8 mouse cellular contexts compared by ENCODE assay signal in genomic region chr6:124463881-124464291, GRCm38 (mm10). TPM values are rescaled to one million over a fixed set of nuclear protein-coding genes. Genes with fewer than 3 reads are reported as not detected.
DNase-seq lines count a peak whose midpoint lies in the region; ATAC-seq and TF ChIP-seq lines count a peak whose summit lies in the region.

No protein-coding gene starts in this region.

- ATAC-seq in frontal cortex, adult (ENCODE audit: low TSS enrichment), result peak; percentile 29
- 0 out of 2 replicates have a peak, but pooled peaks have one; percentile 4 for ATAC-seq in forebrain, embryonic 11.5 days (replicated peaks; ENCODE audit: low FRiP score)
- ATAC-seq in liver, embryonic 13.5 days (ENCODE audit: low read depth), result no peak
- ATAC-seq in stomach, embryonic 14.5 days (ENCODE audit: insufficient number of reproducible peaks, insufficient read depth, low FRiP score, low read depth), result no peak

- H3K9ac ChIP-seq in ES-E14 (ENCODE audit: insufficient read depth, low read depth, low read length, poor library complexity, severe bottlenecking), result peak overlapping the region; percentile 58; the same call in 1 of the 2 replicates
- peak overlapping the region; percentile 69; the same call in 1 of the 2 replicates for H3K9ac ChIP-seq in forebrain, embryonic 11.5 days (ENCODE audit: low read length)
- peak overlapping the region; percentile 69 for H3K9ac ChIP-seq in liver, embryonic 13.5 days
- no peak overlapping the region for H3K9ac ChIP-seq in stomach, embryonic 14.5 days (replicated peaks; ENCODE audit: low read depth, low read length)

- DNase-seq in frontal cortex, adult 2 months (ENCODE audit: extremely low spot score in 1 of 2, low spot score in 1 of 2), result no peak
- no peak for DNase-seq in ES-E14 (ENCODE audit: low read depth, low spot score)
- no peak for DNase-seq in forebrain, embryonic 11.5 days (ENCODE audit: low spot score)
- DNase-seq in liver, embryonic 13.5 days, result no peak
- no peak for DNase-seq in adrenal gland, adult 8-10 months
- no peak for DNase-seq in spleen, adult 18-20 months

- peak overlapping the region; percentile 83 for H3K4me2 ChIP-seq in forebrain, embryonic 11.5 days (ENCODE audit: low read depth, low read length, severe bottlenecking)
- peak overlapping the region; percentile 77 for H3K4me2 ChIP-seq in liver, embryonic 13.5 days
- H3K4me2 ChIP-seq in stomach, embryonic 14.5 days (replicated peaks; ENCODE audit: low read depth, low read length), result peak overlapping the region; percentile 77

- no peaks in the 10 kb centered on the region for H3K9me3 ChIP-seq in ES-E14 (ENCODE audit: control insufficient read depth, insufficient read depth, low read depth, low read length)
- H3K9me3 ChIP-seq in forebrain, embryonic 11.5 days (ENCODE audit: control insufficient read depth, low read length), result no peaks in the 10 kb centered on the region
- no peaks in the 10 kb centered on the region for H3K9me3 ChIP-seq in liver, embryonic 13.5 days (replicated peaks)
- H3K9me3 ChIP-seq in stomach, embryonic 14.5 days (ENCODE audit: control insufficient read depth, low read depth, low read length), result no peaks in the 10 kb centered on the region

- H3K4me1 ChIP-seq in ES-E14 (ENCODE audit: control insufficient read depth in 2 of 2, insufficient read depth in 2 of 2, low read length in 2 of 2, poor library complexity in 1 of 2), result peaks cover 0 to 3% of the 10 kb centered on the region in 2 experiments; a peak in 1 of 4 replicates
- no peaks in the 10 kb centered on the region for H3K4me1 ChIP-seq in forebrain, embryonic 11.5 days (replicated peaks; ENCODE audit: control insufficient read depth, insufficient read depth, low read length)
- H3K4me1 ChIP-seq in liver, embryonic 13.5 days (replicated peaks), result peaks cover 27% of the 10 kb centered on the region
- H3K4me1 ChIP-seq in stomach, embryonic 14.5 days (ENCODE audit: control insufficient read depth, insufficient read depth, low read length), result no peaks in the 10 kb centered on the region

- peak overlapping the region; percentile 63 to 68; a peak in 3 of 4 replicates for H3K4me3 ChIP-seq in ES-E14 (ENCODE audit: insufficient read depth in 1 of 2, low read depth in 1 of 2, low read length in 2 of 2, poor library complexity in 1 of 2, severe bottlenecking in 1 of 2)
- peak overlapping the region; percentile 44 for H3K4me3 ChIP-seq in forebrain, embryonic 11.5 days (ENCODE audit: low read depth, low read length)
- H3K4me3 ChIP-seq in liver, embryonic 13.5 days (replicated peaks), result peak overlapping the region; percentile 51
- peak overlapping the region; percentile 38; the same call in 1 of the 2 replicates for H3K4me3 ChIP-seq in stomach, embryonic 14.5 days (ENCODE audit: low read depth, low read length)

- WGBS in forebrain, embryonic 11.5 days, result 25% methylated on average over 8 of the region's 8 CpGs
- 10% methylated on average over 8 of the region's 8 CpGs for WGBS in liver, embryonic 13.5 days (ENCODE audit: insufficient replicate concordance)
- WGBS in stomach, embryonic 14.5 days, result 12% methylated on average over 8 of the region's 8 CpGs

- H3K27me3 ChIP-seq in forebrain, embryonic 11.5 days (ENCODE audit: control insufficient read depth, insufficient read depth, low read length), result no peaks in the 10 kb centered on the region
- H3K27me3 ChIP-seq in liver, embryonic 13.5 days, result peaks cover 4% of the 10 kb centered on the region; the same call in 1 of the 2 replicates
- no peaks in the 10 kb centered on the region for H3K27me3 ChIP-seq in stomach, embryonic 14.5 days (ENCODE audit: control insufficient read depth, insufficient read depth, low read length)

- H3K36me3 ChIP-seq in ES-E14 (ENCODE audit: control insufficient read depth, insufficient read depth, low read length, poor library complexity, severe bottlenecking), result peaks cover 2% of the 10 kb centered on the region; the same call in 1 of the 2 replicates
- no peaks in the 10 kb centered on the region for H3K36me3 ChIP-seq in forebrain, embryonic 11.5 days (ENCODE audit: control insufficient read depth, insufficient read depth, low read length)
- H3K36me3 ChIP-seq in liver, embryonic 13.5 days, result no peaks in the 10 kb centered on the region
- H3K36me3 ChIP-seq in stomach, embryonic 14.5 days (ENCODE audit: control insufficient read depth, insufficient read depth, low read length), result no peaks in the 10 kb centered on the region

- H3K27ac ChIP-seq in ES-E14 (ENCODE audit: insufficient read depth, low read depth, low read length, poor library complexity, severe bottlenecking), result no peak overlapping the region
- no peak overlapping the region for H3K27ac ChIP-seq in forebrain, embryonic 11.5 days (ENCODE audit: low read depth, low read length)
- H3K27ac ChIP-seq in liver, embryonic 13.5 days, result no peak overlapping the region
- no peak overlapping the region for H3K27ac ChIP-seq in stomach, embryonic 14.5 days (ENCODE audit: low read length)

- in situ Hi-C loops in ES-E14 (cut with MboI; ENCODE audit: low sequenced_read_pairs in 2 of 2, unreplicated experiment in 2 of 2), result no loop called here

TF ChIP-seq in ES-E14, 5 proteins besides CTCF, POLR2A, EP300 and RAD21:
- TF ChIP-seq HCFC1 (IDR thresholded peaks at IDR 0.05; ENCODE audit: borderline replicate concordance, insufficient read depth, low read length), result no peak
- TF ChIP-seq ZNF384 (IDR thresholded peaks at IDR 0.05; ENCODE audit: low read depth, low read length), result no peak
- no peak for TF ChIP-seq CHD2 (IDR thresholded peaks at IDR 0.05; ENCODE audit: low read depth, low read length)
- TF ChIP-seq ZC3H11A (IDR thresholded peaks at IDR 0.05; ENCODE audit: borderline replicate concordance, low read depth, low read length), result no peak
- no peak for TF ChIP-seq MAFK (IDR thresholded peaks at IDR 0.05; ENCODE audit: insufficient read depth, low read depth, low read length)

RNA-seq across cellular contexts. Expression of gene Clstn3, which starts 0.7 kb away (rescaled TPM):
- polyA plus RNA-seq in frontal cortex, adult 2 months (2012; rRNA removed), result 202 and 206 TPM in 2 replicates
- 37.0 and 79.2 TPM in 2 replicates for total RNA-seq in ES-E14 (2012; rRNA removed)
- 12.8 and 15.2 TPM in 2 replicates for polyA plus RNA-seq in forebrain, embryonic 11.5 days (2014; fragmentation: Nextera tagmentation; extraction: Ambion mirVana)
- 2.9 and 3.9 TPM in 2 replicates for polyA plus RNA-seq in liver, embryonic 13.5 days (2015; fragmentation: Nextera tagmentation; extraction: Ambion mirVana)
- polyA plus RNA-seq in stomach, embryonic 14.5 days (2014; fragmentation: Nextera tagmentation; extraction: Ambion mirVana), result 4.9 and 5.4 TPM in 2 replicates
- total RNA-seq in adrenal gland, adult 8-10 months (2022), result 10 to 100 TPM; 55.0 to 89.1 (median 73.7) TPM

RNA-seq across cellular contexts. Expression of gene C1rl, which starts 29.0 kb away (rescaled TPM):
- polyA plus RNA-seq in frontal cortex, adult 2 months (2012; rRNA removed), result 0.19 and 0.36 TPM in 2 replicates
- total RNA-seq in ES-E14 (2012; rRNA removed), result 1.0 and 2.2 TPM in 2 replicates
- polyA plus RNA-seq in forebrain, embryonic 11.5 days (2014; fragmentation: Nextera tagmentation; extraction: Ambion mirVana), result 0.08 and 0.21 TPM in 2 replicates
- 6.1 and 7.0 TPM in 2 replicates for polyA plus RNA-seq in liver, embryonic 13.5 days (2015; fragmentation: Nextera tagmentation; extraction: Ambion mirVana)
- polyA plus RNA-seq in stomach, embryonic 14.5 days (2014; fragmentation: Nextera tagmentation; extraction: Ambion mirVana), result 0.43 and 0.68 TPM in 2 replicates
- total RNA-seq in adrenal gland, adult 8-10 months (2022), result 10 to 100 TPM; 28.1 to 44.4 (median 34.4) TPM

RNA-seq across cellular contexts. Expression of gene C1ra, which starts 48.3 kb away (rescaled TPM):
- polyA plus RNA-seq in frontal cortex, adult 2 months (2012; rRNA removed), result 0.97 and 1.1 TPM in 2 replicates
- total RNA-seq in ES-E14 (2012; rRNA removed), result 0.26 and 0.31 TPM in 2 replicates
- 0.08 and 0.35 TPM in 2 replicates for polyA plus RNA-seq in forebrain, embryonic 11.5 days (2014; fragmentation: Nextera tagmentation; extraction: Ambion mirVana)
- polyA plus RNA-seq in liver, embryonic 13.5 days (2015; fragmentation: Nextera tagmentation; extraction: Ambion mirVana), result 7.5 and 8.4 TPM in 2 replicates
- polyA plus RNA-seq in stomach, embryonic 14.5 days (2014; fragmentation: Nextera tagmentation; extraction: Ambion mirVana), result 3.0 and 3.5 TPM in 2 replicates
- 100 to 1,000 TPM in 2 of 4 experiments, 10 to 100 TPM in 2; 48.6 to 131 (median 88.7) TPM for total RNA-seq in adrenal gland, adult 8-10 months (2022)

RNA-seq across cellular contexts. Expression of gene Pex5, which starts 49.0 kb away (rescaled TPM):
- polyA plus RNA-seq in frontal cortex, adult 2 months (2012; rRNA removed), result 55.4 and 62.0 TPM in 2 replicates
- total RNA-seq in ES-E14 (2012; rRNA removed), result 34.4 and 35.7 TPM in 2 replicates
- polyA plus RNA-seq in forebrain, embryonic 11.5 days (2014; fragmentation: Nextera tagmentation; extraction: Ambion mirVana), result 46.9 and 49.9 TPM in 2 replicates
- polyA plus RNA-seq in liver, embryonic 13.5 days (2015; fragmentation: Nextera tagmentation; extraction: Ambion mirVana), result 20.6 and 23.0 TPM in 2 replicates
- 32.1 and 32.3 TPM in 2 replicates for polyA plus RNA-seq in stomach, embryonic 14.5 days (2014; fragmentation: Nextera tagmentation; extraction: Ambion mirVana)
- 10 to 100 TPM; 62.0 to 95.7 (median 82.8) TPM for total RNA-seq in adrenal gland, adult 8-10 months (2022)

Comparison
In these comparisons a context has a peak if more than half of its experiments do, and no peak if none do; other contexts are left out.
1. ATAC-seq: peak in frontal cortex, adult (single experiment) and forebrain, embryonic 11.5 days (single experiment); none in liver, embryonic 13.5 days (single experiment) and stomach, embryonic 14.5 days (single experiment).
2. RNA of gene Clstn3, which starts 0.7 kb away (polyA plus RNA-seq): 202 to 206 TPM in frontal cortex, adult 2 months; 12.8 to 15.2 TPM in forebrain, embryonic 11.5 days, 4.9 to 5.4 TPM in stomach, embryonic 14.5 days and 2.9 to 3.9 TPM in liver, embryonic 13.5 days; every median in the first group is over 10 times any median in the second.
3. Peak in every context shown above with its lines, with median percentiles within 50 percentile points of each other: H3K4me3 ChIP-seq and H3K4me2 ChIP-seq.